Mouse (Mus musculus) heart, postnatal 0 days (tissue): ENCODE data around the gene Krtap5-3.

Experiments
- CTCF ChIP-seq: IDR thresholded peaks from 2 replicates; pipeline ENCODE4 v1.5.1; 2016; ENCODE audit warnings: antibody characterized with exemption, control low read depth, low read depth
- EP300 ChIP-seq: IDR thresholded peaks from 2 replicates; pipeline ENCODE4 v1.6.1; 2016; ENCODE audit warnings: antibody characterized with exemption, low read depth

DNA sequence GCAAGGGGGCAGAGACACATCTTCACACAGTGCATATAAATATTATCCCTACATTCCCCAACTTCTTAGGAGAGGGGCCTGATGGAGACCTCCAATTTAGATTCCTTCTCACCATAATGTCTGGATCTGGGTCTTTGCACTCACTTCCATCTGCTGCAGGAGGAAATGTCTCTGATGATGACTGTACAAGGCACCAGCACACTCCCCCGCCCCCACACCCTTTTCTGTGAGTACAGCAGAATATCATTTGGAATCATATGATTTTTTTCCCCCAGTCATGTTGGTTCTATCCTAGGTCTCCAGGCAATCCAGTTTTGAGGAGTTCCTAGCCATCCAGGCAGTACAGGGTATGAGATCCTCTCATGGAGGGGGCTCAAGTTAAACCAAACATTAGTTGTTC is 22.5 kb upstream of the Krtap5-3 start:
- TF ChIP-seq CTCF, result no peak
- no peak for TF ChIP-seq EP300
